Mouse (Mus musculus) hindbrain, embryonic 13.5 days (tissue): ENCODE data around the gene Ckap4. TPM values are rescaled to one million over a fixed set of nuclear protein-coding genes. Genes with fewer than 3 reads are reported as not detected.

Experiments used
- ATAC-seq: fragments of 200-750 bp; cut with Nextera tagmentation; 2 replicates; pipeline ENCODE4 v1.8.0; 2017; ENCODE audit warnings: moderate TSS enrichment; ENCODE audit not compliant: low FRiP score
- H3K27ac ChIP-seq: fragments of 300-500 bp; sonication (generic); 2 replicates; pipeline ENCODE4 v1.5.1; 2015; ENCODE audit warnings: inconsistent platforms, mild to moderate bottlenecking, moderate library complexity
- H3K27me3 ChIP-seq: fragments of 300-500 bp; sonication (generic); 2 replicates; pipeline ENCODE4 v1.6.1; 2015; ENCODE audit warnings: mild to moderate bottlenecking, inconsistent platforms
- H3K36me3 ChIP-seq: fragments of 300-500 bp; sonication (generic); 2 replicates; pipeline ENCODE4 v1.6.1; 2015; ENCODE audit warnings: mild to moderate bottlenecking, inconsistent platforms
- H3K4me1 ChIP-seq: fragments of 300-500 bp; sonication (generic); replicated peaks from 2 replicates; pipeline ENCODE4 v1.6.1; 2015; ENCODE audit warnings: inconsistent platforms
- H3K4me2 ChIP-seq: fragments of 300-500 bp; sonication (generic); 2 replicates; pipeline ENCODE4 v1.6.1; 2015; ENCODE audit warnings: inconsistent platforms, mild to moderate bottlenecking, moderate library complexity
- H3K4me3 ChIP-seq: fragments of 300-500 bp; sonication (generic); 2 replicates; pipeline ENCODE4 v1.5.1; 2015; ENCODE audit warnings: mild to moderate bottlenecking, inconsistent platforms
- H3K9ac ChIP-seq: fragments of 300-500 bp; sonication (generic); 2 replicates; pipeline ENCODE4 v1.6.1; 2015; ENCODE audit warnings: mild to moderate bottlenecking, inconsistent platforms
- H3K9me3 ChIP-seq: fragments of 300-500 bp; sonication (generic); 2 replicates; pipeline ENCODE4 v1.6.1; 2016; ENCODE audit warnings: inconsistent platforms
- WGBS: fragments of 180-500 bp; shearing (Covaris S2); methylation state at CpG from one replicate; pipeline ENCODE4 v1.1.7; 2015; 5-methylcytosine and 5-hydroxymethylcytosine counted together
- polyA plus RNA-seq: library from polyadenylated mRNA; unstranded; fragments of >200 nt; fragmentation: Nextera tagmentation; extraction: Ambion mirVana; gene quantifications from 2 replicates; pipeline ENCODE4 v1.2.1, GENCODE M21; 2015

Gene Ckap4
- polyA plus RNA-seq, 1 experiment from 2014 or later, result 56.4 TPM

GRCm38 (mm10) chr10:84562567-84563554, 29.0 kb upstream of the Ckap4 start:
- no peak; the same call in 1 of the 2 replicates for ATAC-seq
- Histone ChIP-seq H3K4me1 (no peaks in the 10 kb centered on the region), H3K27me3 (no peaks in the 10 kb centered on the region), H3K4me3 (no peak overlapping the region), H3K9me3 (peaks cover 8% of the 10 kb centered on the region), H3K9ac (no peak overlapping the region), H3K4me2 (no peak overlapping the region), H3K27ac (no peak overlapping the region), H3K36me3 (no peaks in the 10 kb centered on the region)
- WGBS, result 71% methylated on average over 13 of the region's 13 CpGs

GRCm38 (mm10) chr10:84562121-84562520, 28.3 kb upstream of the Ckap4 start:
- no peak overlapping the region for H3K9ac ChIP-seq
- no peaks in the 10 kb centered on the region for H3K4me1 ChIP-seq
- no peak overlapping the region for H3K27ac ChIP-seq
- H3K36me3 ChIP-seq, result no peaks in the 10 kb centered on the region
- no peak for ATAC-seq
- H3K4me3 ChIP-seq, result no peak overlapping the region
- 65% methylated on average over 5 of the region's 5 CpGs for WGBS
- H3K27me3 ChIP-seq, result no peaks in the 10 kb centered on the region
- no peak overlapping the region for H3K4me2 ChIP-seq
- peaks cover 9% of the 10 kb centered on the region for H3K9me3 ChIP-seq

- Histone ChIP-seq H3K9ac (no peak overlapping the region), H3K27me3 (no peaks in the 10 kb centered on the region), H3K4me2 (no peak overlapping the region), H3K27ac (no peak overlapping the region), H3K9me3 (peaks cover 9% of the 10 kb centered on the region), H3K4me1 (no peaks in the 10 kb centered on the region), H3K4me3 (no peak overlapping the region), H3K36me3 (no peaks in the 10 kb centered on the region)
- no peak for ATAC-seq
- 94% methylated on average over 4 of the region's 4 CpGs for WGBS
These were observed 26.1 kb upstream of the Ckap4 start for GRCm38 (mm10) chr10:84559986-84560385.

- no peak overlapping the region for H3K4me3 ChIP-seq
- H3K36me3 ChIP-seq, result no peaks in the 10 kb centered on the region
- H3K27me3 ChIP-seq, result no peaks in the 10 kb centered on the region
- no peak overlapping the region for H3K9ac ChIP-seq
- H3K27ac ChIP-seq, result no peak overlapping the region
- H3K4me1 ChIP-seq, result no peaks in the 10 kb centered on the region
- ATAC-seq, result no peak
- WGBS, result 94% methylated on average over 1 of the region's 1 CpGs
- H3K4me2 ChIP-seq, result no peak overlapping the region
- H3K9me3 ChIP-seq, result peaks cover 9% of the 10 kb centered on the region
These were observed 24.6 kb upstream of the Ckap4 start for GRCm38 (mm10) chr10:84558511-84558910.

- H3K4me1 ChIP-seq, result no peaks in the 10 kb centered on the region
- H3K36me3 ChIP-seq, result no peaks in the 10 kb centered on the region
- no peaks in the 10 kb centered on the region for H3K27me3 ChIP-seq
- H3K27ac ChIP-seq, result no peak overlapping the region
- H3K4me2 ChIP-seq, result no peak overlapping the region
- H3K9me3 ChIP-seq, result peaks cover 9% of the 10 kb centered on the region
- ATAC-seq, result no peak
- H3K4me3 ChIP-seq, result no peak overlapping the region
- H3K9ac ChIP-seq, result no peak overlapping the region
- WGBS, result 75% methylated on average over 2 of the region's 2 CpGs
These were observed 22.3 kb upstream of the Ckap4 start for GRCm38 (mm10) chr10:84556120-84556519.

GRCm38 (mm10) chr10:84554291-84555009, 20.6 kb upstream of the Ckap4 start:
- WGBS, result 31% methylated on average over 6 of the region's 6 CpGs
- no peak overlapping the region for H3K4me2 ChIP-seq

GRCm38 (mm10) chr10:84552477-84552876, 18.6 kb upstream of the Ckap4 start:
- no peak for ATAC-seq
- Histone ChIP-seq H3K9ac (no peak overlapping the region), H3K4me1 (no peaks in the 10 kb centered on the region), H3K4me3 (no peak overlapping the region), H3K36me3 (no peaks in the 10 kb centered on the region), H3K27ac (no peak overlapping the region), H3K4me2 (no peak overlapping the region), H3K27me3 (no peaks in the 10 kb centered on the region), H3K9me3 (no peaks in the 10 kb centered on the region)
- 95% methylated on average over 2 of the region's 2 CpGs for WGBS

More at GRCm38 (mm10) chr10:84554291-84555009, 20.6 kb upstream of the Ckap4 start:
- Histone ChIP-seq H3K27me3 (no peaks in the 10 kb centered on the region), H3K9me3 (peaks cover 9% of the 10 kb centered on the region), H3K4me1 (no peaks in the 10 kb centered on the region), H3K27ac (no peak overlapping the region), H3K9ac (no peak overlapping the region), H3K36me3 (no peaks in the 10 kb centered on the region), H3K4me3 (no peak overlapping the region)
- no peak for ATAC-seq

- Histone ChIP-seq H3K9ac (no peak overlapping the region), H3K36me3 (no peaks in the 10 kb centered on the region), H3K27me3 (no peaks in the 10 kb centered on the region), H3K4me1 (no peaks in the 10 kb centered on the region), H3K4me3 (no peak overlapping the region), H3K27ac (no peak overlapping the region), H3K9me3 (no peaks in the 10 kb centered on the region), H3K4me2 (no peak overlapping the region)
- ATAC-seq, result no peak
- 90% methylated on average over 3 of the region's 3 CpGs for WGBS
These were observed 18.0 kb upstream of the Ckap4 start for GRCm38 (mm10) chr10:84551846-84552245.

GRCm38 (mm10) chr10:84549920-84550293, 16.0 kb upstream of the Ckap4 start:
- H3K4me2 ChIP-seq, result no peak overlapping the region
- ATAC-seq, result no peak
- WGBS, result 86% methylated on average over 10 of the region's 10 CpGs

GRCm38 (mm10) chr10:84549146-84549919, 15.5 kb upstream of the Ckap4 start:
- H3K36me3 ChIP-seq, result no peaks in the 10 kb centered on the region
- no peak overlapping the region for H3K4me3 ChIP-seq
- H3K27me3 ChIP-seq, result no peaks in the 10 kb centered on the region
- no peaks in the 10 kb centered on the region for H3K9me3 ChIP-seq
- no peaks in the 10 kb centered on the region for H3K4me1 ChIP-seq
- no peak overlapping the region for H3K4me2 ChIP-seq
- H3K27ac ChIP-seq, result no peak overlapping the region
- WGBS, result 80% methylated on average over 17 of the region's 17 CpGs
- ATAC-seq, result no peak
- no peak overlapping the region for H3K9ac ChIP-seq

More at GRCm38 (mm10) chr10:84549920-84550293, 16.0 kb upstream of the Ckap4 start:
- Histone ChIP-seq H3K9ac (no peak overlapping the region), H3K4me1 (no peaks in the 10 kb centered on the region), H3K27me3 (no peaks in the 10 kb centered on the region), H3K9me3 (no peaks in the 10 kb centered on the region), H3K27ac (no peak overlapping the region), H3K4me3 (no peak overlapping the region), H3K36me3 (no peaks in the 10 kb centered on the region)

GRCm38 (mm10) chr10:84544841-84545610, 11.2 kb upstream of the Ckap4 start:
- Histone ChIP-seq H3K36me3 (no peaks in the 10 kb centered on the region), H3K27me3 (no peaks in the 10 kb centered on the region), H3K27ac (no peak overlapping the region), H3K4me2 (no peak overlapping the region), H3K4me3 (no peak overlapping the region), H3K9ac (no peak overlapping the region), H3K9me3 (no peaks in the 10 kb centered on the region), H3K4me1 (no peaks in the 10 kb centered on the region)
- WGBS, result 77% methylated on average over 7 of the region's 7 CpGs
- ATAC-seq, result no peak
